Mouse (Mus musculus) E14TG2a.4 (cell line): ENCODE measurements at regions not wholly inside any gene's neighbourhood (a gene's known extent, or its start where the extent isn't known, plus 50 kb on each side); places are given as distances from the start of the nearest gene placed in this dataset.

Experiments
- CTCF ChIP-seq: conservative IDR thresholded peaks from 2 replicates; pipeline ENCODE4 v1.5.1; 2014; ENCODE audit warnings: low read length
- NANOG ChIP-seq: IDR thresholded peaks from 2 replicates; pipeline ENCODE4 v1.6.1; 2014; ENCODE audit warnings: borderline replicate concordance, low read length, mixed read lengths
- POU5F1 ChIP-seq: IDR thresholded peaks from 2 replicates; pipeline ENCODE4 v1.6.1; 2014; ENCODE audit warnings: low read length, borderline replicate concordance

- TF ChIP-seq CTCF (no peak), NANOG (no peak), POU5F1 (no peak)
Observed at GRCm38 (mm10) chr13:31177999-31178783, 204.2 kb downstream of the Gm5447 start.
